Mouse (Mus musculus) megakaryocyte, embryonic 14.5 days (primary cell): ENCODE results near the gene Blvra.

ENCODE experiments used
- FLI1 ChIP-seq: IDR thresholded peaks from 2 replicates; pipeline ENCODE4 v1.6.1; 2012; ENCODE audit warnings: low read length, inconsistent platforms, mixed read lengths
- GATA1 ChIP-seq: IDR thresholded peaks from 3 replicates; pipeline ENCODE4 v1.6.1; 2012; ENCODE audit warnings: mixed read lengths, low read length, inconsistent platforms, borderline replicate concordance

DNA sequence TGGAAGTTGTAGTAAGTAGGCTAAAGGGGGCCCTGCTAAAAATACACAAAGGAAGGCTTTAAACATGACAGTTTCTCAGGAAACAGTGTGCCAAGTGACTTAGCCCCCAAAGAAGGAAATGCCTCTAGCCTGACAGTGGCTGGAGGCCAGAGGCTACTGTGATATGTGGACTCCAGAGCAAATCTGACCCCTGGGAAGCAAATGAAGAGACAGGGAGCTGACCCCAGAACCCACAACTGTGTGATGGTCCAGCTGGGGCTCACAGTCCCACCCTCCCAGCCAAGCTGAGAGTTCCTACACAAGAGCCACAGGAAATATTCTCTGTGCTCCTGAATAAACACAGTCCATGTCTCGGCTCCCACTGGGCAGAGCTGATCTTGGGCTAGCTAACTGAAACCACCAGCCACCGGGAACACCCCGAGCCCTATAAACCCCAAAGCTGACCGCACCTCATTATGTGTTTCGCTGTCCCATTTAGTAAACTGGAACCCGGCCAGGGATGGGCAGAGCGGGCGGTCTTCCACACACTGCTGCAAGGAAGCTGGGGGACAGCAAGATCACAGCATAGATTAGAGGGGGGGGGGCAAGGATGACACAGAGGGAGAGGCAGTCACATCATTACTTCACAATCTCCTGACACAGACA lies 51.2 kb downstream of the Blvra start:
- TF ChIP-seq FLI1 (no peak), GATA1 (no peak)
